Mouse (Mus musculus) G1E-ER4 (cell line): ENCODE measurements around the gene Pdia2. TPM values are rescaled to one million over a fixed set of nuclear protein-coding genes. Genes with fewer than 3 reads are reported as not detected.

Source experiments
- GATA1 ChIP-seq: IDR thresholded peaks from one replicate; pipeline ENCODE4 v1.8.0; 2012; ENCODE audit warnings: low read length, inconsistent platforms
- polyA plus RNA-seq: library from polyadenylated mRNA; stranded (reverse); fragments of >175 nt; gene quantifications from 2 replicates; pipeline ENCODE4 v1.2.3, GENCODE M21; 2012

Gene Pdia2
- polyA plus RNA-seq, 1 experiment = 5.2 TPM

DNA sequence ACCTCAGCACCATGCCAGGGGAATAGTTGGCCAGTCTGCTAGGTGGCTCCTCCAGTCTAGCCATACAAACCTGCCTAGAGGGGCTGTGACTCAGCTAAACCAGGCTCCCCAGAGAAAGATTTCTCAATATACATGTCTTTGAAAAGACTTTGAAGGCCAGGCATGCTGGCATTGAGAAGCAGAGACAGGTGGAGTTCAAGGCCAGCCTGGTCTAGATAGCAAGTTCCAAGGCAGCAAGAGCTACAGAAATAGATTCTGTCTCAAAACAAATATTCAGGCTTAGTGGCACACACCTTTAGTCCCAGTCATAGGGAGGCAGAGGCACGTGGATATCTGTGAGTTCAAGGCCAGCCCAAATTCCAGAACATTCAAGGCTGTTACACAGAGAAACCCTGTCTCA lies 7.5 kb upstream of the Pdia2 start:
- no peak for TF ChIP-seq GATA1

DNA sequence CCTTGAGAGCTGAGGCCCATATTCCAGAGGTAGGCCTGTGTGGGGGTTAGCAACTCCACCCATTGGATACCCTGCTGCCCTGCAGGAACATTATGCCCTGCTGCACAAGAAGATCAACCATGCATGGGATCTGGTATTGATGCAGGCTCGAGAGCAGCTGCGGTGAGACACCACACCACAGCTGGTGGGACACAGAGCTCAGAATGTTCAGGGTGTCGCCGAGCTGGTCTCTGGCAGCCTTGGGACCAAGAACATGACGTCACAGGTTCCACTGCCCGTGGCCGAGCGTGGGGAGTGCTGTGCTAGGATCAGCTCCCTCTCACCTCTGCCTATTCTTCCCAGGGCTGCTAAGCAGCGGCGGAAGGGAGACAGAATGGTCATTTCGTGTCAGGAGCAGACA lies 5.9 kb upstream of the Pdia2 start:
- no peak for TF ChIP-seq GATA1

DNA sequence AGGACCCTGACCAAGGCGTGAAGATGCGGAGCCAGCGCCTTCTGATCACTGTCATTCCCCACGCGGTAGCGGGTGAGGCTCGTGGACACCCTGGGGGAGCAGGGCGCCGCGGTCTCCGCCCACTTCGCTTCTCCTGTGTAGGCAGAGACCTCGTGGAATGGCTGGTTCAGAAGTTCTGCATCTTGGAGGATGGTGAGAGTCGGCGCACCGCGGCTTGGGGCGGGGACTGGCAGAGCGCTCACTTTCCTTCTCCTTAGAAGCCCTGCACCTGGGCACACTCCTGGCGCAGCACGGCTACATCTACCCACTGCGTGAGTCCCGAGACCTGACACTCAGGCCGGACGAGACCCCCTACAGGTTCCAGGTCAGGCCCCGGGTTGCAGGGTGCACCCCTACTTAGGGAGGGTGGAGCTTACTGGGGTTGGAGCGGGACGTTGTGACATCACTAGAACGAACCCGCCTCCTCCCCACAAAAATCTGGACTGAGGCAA lies 4.5 kb upstream of the Pdia2 start:
- TF ChIP-seq GATA1 = no peak

DNA sequence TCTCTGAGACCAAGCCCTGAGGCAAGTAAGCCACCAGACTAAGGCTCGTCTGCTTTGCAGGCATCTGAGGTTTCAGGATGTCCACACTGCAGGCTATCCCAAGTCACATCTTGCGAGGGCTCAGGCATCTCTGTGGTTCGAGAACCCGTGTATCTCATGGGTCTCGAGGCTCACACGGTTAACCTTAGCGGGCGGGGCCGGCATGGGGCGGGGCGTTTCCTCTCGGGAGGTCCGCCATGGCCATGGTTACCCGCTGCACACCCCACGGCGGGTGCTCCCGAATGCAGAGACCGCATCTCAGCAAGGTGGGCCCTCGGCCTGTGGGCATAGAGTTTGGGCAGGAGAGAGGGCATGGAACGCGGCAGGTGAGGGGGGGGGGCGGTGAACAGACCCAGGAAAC lies 3.9 kb upstream of the Pdia2 start, which contains the start of gene Rgs11:
Gene Rgs11, plus strand, starts transcription at position 215 of the 400 bp plus-strand sequence.
- TF ChIP-seq GATA1 = no peak

DNA sequence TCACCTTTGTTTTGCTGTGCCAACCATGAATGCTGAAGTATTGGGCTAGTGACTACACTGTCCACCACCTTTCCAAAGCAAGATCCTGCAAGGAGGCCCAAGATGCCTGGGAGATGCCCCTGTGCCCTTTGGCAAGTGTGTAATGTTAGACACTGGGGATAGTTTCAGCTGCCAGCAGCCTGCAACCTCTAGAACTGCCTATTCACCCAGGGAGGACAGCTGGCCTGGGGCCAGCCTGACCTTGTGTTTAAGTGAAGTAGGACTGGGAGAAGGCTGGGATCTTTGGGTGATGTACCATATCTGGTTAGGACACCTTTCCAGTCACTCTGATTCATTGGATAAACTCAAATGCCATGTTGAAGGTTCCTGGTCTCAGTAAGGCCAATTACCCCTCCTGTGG lies 3.1 kb upstream of the Pdia2 start:
- TF ChIP-seq GATA1 = no peak

DNA sequence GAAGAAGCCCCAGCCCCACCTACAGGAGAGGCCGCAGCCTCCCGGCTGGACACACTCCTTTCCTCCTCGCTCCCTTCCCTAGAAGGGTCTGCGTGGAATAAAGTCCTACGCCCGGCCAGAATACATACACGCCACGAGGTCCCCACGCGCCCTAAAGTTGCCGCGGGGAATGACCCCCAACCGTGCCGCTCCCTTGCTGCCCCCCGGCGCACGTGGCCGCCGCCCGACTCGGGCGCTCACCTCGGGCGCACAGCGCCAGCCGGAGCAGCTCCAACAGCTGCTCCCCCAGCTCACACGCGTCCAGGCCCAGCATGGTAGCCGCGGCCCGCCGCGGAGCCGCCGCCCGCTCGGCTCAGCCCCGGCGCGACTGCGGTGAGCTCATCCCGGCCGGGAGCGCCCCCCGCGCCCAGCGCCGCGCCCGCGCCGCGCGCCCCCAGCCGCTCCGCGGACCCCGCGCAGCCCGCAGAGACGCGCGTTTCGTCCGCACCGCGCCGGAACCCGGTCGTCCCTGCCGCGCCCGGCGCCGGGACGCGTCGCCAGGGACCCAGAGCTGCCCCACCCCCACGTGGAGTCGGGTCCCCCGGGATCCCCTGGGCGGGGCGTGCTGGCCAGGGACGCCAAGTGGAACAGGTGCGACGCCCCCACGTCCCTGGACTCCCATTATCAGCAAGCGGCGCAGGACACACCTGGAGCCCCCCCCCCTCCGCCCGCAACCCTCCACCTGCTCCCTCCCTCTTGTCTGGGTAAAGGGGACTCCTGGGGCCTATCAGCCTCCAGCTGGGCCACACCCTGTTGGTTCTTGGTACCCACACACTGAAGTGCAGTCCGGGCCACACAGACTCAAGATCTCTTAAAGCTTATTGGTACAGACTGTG lies 2.2 kb upstream of the Pdia2 start:
- TF ChIP-seq GATA1 = no peak

DNA sequence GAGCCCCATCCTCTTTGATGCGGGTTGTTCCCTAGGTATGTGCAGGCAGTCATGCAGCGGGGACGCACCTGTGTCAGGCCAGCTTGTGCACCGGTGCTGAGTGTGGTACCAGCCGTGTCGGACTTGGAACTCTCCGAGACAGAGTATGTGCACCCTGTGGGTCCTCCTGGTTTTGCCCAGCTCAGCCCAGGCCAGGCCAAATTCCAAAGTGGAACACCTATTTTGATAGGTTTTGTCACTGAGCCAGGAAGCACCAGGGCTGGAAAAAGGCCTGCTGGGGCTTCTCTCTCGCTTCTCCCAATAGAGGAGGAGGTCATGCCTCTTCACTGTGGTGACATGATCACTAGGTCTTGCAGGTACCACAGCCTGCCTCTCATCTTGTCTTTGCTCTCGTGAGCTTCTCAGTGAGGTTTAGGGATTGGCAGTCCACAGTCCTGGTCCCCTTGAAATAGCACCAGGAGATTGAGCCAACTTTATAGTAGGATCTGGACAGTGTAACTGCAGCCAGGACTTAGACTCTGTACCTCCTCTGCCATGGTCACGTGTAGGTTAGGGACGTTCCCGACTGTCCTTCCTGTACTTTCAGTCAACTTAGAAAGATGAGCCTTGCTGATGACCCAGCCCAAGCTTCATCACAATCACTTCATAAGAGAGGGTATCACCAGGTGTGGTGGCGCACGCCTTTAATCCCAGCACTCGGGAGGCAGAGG lies 6.3 kb downstream of the Pdia2 start:
- no peak for TF ChIP-seq GATA1

DNA sequence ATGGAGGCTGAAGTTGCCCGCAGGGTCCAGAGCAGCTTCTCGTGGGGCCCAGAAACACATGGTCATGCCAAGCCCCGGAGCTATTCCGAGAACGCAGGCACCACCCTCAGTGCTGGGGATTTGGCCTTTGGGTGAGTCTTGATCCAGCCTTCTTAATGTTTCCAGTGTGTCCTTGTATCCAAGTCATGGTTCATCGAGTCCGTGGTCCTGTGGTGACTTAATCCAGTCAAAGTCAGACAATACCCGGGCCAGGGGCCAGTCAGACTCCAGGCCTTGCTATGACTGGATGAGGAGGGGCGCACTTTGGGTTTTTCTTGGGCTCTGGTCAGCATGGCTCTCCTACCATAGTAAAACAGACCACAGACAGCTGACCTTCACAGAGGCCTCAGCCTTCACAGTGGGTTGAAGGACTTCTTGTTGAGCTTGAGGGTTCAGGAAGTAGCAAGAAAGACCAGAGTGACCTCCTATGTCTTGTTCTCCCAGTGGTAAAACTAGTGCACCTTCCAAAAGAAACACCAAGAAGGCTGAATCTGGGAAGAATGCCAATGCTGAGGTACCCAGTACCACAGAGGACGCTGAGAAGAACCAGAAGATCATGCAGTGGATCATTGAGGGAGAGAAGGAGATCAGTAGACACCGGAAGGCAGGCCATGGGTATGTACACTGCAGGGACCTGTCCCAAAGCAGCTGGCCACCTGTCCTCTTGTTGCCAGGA lies 10.6 kb downstream of the Pdia2 start:
- no peak for TF ChIP-seq GATA1

DNA sequence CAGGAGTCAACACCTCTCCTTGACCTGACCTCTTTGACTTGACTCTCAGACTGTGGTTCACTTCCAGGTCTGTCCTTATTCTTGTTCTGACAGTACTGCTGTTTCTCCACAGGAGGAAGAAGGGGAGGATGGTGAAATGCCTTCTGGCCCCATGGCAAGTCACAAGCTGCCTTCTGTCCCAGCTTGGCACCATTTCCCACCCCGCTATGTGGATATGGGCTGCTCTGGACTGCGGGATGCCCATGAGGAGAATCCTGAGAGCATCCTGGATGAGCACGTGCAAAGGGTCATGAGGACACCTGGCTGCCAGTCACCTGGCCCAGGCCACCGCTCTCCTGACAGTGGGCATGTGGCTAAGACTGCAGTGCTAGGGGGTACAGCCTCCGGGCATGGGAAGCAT lies 11.3 kb downstream of the Pdia2 start:
- TF ChIP-seq GATA1 = no peak

DNA sequence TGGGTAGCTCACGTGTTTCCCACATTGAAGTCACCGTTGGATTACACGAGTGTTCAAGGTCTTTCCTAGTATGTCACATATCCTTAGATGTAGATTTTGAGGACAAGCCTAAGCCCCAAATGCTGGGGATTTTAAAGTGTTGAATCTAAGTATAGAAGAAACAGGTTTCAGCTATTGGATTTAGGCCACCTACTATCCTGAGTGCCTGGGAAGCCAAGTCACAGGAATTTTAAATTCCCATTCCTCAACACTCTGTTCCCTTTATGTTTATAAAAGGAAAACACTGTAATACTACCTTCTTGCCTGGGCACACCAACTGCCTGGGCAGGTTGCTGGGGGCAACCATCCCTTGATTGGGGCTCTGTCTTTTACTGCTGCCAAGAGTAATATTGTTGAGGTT lies 17.7 kb downstream of the Pdia2 start:
- no peak for TF ChIP-seq GATA1

DNA sequence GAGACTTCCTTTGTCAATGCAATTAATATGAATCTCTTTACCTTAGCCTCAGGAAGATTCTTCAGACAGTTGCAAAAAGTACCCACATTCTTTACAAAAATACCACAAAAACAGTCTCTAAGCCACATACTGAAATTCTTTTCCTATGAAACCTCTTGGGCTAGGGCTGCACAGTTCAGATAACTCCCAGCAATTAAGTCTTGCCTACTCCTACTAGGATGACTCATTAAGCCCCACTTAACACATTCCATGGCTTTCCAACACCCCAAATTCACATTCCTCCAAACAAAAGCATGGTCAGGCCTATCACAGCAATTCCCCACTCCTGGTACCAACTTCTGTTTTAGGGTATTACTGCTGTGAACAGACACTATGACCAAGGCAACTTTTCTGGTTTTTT lies 20.3 kb downstream of the Pdia2 start:
- TF ChIP-seq GATA1 = no peak

DNA sequence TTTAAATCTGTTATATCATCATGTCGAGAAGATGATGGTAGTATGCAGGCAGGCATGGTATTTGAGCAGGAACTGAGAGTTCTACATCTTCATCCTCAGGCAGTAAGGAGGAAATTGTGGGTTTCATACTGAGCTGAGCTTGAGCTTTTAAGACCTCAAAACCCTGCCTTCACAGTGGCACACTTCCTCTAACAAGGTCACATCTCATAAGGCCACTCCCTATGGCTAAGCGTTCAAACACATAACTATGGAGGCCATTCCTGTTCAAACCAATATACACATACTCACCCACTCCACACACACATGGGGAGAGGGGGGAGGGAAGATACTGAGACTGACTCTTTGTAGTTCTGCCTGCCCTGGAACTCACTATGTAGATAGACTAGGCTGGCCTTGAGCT lies 30.8 kb downstream of the Pdia2 start:
- no peak for TF ChIP-seq GATA1

DNA sequence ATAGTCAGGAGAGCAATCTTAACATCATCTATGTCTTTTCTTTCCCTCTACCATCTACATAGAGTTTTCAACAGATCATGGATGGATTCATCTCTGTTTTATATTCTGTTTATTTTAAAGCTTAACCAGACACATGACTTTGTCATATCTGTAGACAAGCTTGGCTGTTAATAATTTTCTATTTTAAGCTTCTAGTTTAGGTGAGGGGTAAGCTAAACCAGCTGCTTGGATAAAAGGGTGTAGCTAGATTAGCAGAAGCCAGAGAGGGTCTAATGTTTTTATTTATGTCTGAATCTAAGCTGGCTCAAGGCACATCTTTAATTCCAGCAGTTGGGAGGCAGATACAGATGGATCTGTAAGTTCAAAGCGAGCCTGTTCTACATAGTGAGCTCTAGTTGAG lies 36.2 kb downstream of the Pdia2 start:
- TF ChIP-seq GATA1 = no peak

DNA sequence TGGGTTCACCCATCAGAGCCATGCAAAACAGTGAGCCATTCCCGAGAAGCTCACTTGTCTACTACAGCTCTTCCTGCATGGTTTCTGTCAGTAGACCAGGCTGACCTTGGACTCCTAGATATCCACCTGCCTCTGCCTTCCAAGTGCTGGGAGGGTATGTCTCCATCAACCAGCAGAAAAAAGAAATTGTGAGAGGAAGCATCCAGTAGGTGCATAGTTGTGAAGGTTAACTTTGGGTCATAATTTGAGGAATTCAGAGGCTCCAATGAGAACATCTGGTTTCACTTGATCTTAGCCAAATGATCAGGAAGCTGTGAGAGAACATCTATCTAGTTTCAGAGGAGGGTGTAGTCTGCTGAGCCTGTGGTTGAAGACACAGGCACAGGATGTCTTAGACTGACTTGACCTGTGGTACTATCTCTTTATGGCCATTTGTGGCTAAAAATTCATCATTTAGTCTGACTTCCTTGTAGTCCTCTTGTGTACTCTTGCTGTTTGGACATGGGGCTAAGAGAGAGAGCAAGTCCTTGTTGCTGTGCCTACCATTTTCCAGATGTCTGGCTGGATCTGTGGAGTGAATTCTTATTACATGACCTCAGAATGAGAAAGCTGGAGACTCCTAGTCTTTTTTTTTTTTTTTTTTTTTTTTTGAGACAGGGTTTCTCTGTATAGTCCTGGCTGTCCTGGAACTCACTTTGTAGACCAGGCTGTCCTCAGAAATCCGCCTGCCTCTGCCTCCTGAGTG lies 46.8 kb downstream of the Pdia2 start:
- no peak for TF ChIP-seq GATA1

DNA sequence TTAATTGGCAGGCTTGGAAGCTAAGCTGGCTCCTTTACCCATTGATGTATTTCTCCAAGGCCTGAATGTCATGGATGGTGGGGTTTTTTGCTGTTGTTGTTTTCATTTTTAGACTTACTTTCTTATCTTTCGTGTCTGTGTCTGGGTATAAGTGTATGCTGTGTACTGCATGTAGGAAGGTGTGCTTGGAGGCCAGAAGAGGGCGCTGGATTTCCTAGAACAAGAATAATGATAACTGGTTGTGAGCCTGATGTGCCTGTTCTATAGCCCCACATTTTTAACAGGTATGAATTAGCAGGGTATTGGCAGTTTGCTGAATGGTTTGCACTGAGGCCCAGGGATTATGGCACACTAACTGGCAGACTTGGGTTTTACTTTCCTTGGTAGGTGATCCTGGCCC lies 49.8 kb downstream of the Pdia2 start:
- no peak for TF ChIP-seq GATA1

Other genes starting within 250 kb of the Pdia2 start
- gene A930017K11Rik, start 246.5 kb downstream of the Pdia2 start, polyA plus RNA-seq = 0.12 and 0.15 TPM in 2 replicates
- 46.6 and 49.5 TPM in 2 replicates for gene Capn15, start 213.3 kb downstream of the Pdia2 start, polyA plus RNA-seq
- 12.7 and 17.0 TPM in 2 replicates for gene Rab11fip3, start 129.5 kb downstream of the Pdia2 start, polyA plus RNA-seq
- gene Decr2, start 108.8 kb downstream of the Pdia2 start, polyA plus RNA-seq = 0.24 and 0.41 TPM in 2 replicates
- gene Nme4, start 103.5 kb downstream of the Pdia2 start, polyA plus RNA-seq = 120 and 155 TPM in 2 replicates
- 1.8 and 2.1 TPM in 2 replicates for gene Tmem8, start 85.8 kb downstream of the Pdia2 start, polyA plus RNA-seq
- 257 and 305 TPM in 2 replicates for gene Mrpl28, start 75.6 kb downstream of the Pdia2 start, polyA plus RNA-seq
- gene Axin1, start 60.4 kb downstream of the Pdia2 start, polyA plus RNA-seq = 45.3 and 47.1 TPM in 2 replicates
- gene Rgs11, start 3.9 kb upstream of the Pdia2 start, polyA plus RNA-seq = 8.4 and 8.7 TPM in 2 replicates
- 31.2 and 41.8 TPM in 2 replicates for gene Arhgdig, start 8.7 kb upstream of the Pdia2 start, polyA plus RNA-seq
- 2.9 and 4.5 TPM in 2 replicates for gene Fam234a, start 45.2 kb upstream of the Pdia2 start, polyA plus RNA-seq
- 50.6 and 64.4 TPM in 2 replicates for gene Luc7l, start 53.8 kb upstream of the Pdia2 start, polyA plus RNA-seq
- gene Neurl1b, start 215.7 kb upstream of the Pdia2 start, polyA plus RNA-seq = not detected in 2 replicates